Mouse (Mus musculus): ENCODE data around the gene Tspan8.

DNA sequence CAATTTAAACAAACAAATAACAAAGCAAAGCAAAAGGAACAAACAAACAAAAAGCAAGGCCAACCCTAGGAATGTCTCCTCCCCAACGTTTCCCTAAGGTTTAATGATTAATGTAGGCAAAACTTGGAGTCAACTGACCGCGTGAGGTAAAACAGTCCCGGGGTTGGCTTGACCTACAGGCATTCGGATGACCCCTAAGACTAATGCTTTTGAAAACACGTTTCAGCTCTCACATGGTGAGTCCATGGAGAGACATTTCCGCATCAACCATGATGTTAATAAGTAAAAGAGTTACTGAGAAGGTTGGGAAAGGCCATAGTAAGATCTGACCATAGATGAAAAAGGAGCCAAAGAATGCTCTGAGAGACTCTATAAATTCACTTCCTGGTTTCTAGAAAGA lies 7.5 kb upstream of the Tspan8 start:
- TF ChIP-seq CTCF (IDR thresholded peaks at IDR 0.05; ENCODE audit: borderline replicate concordance, insufficient read depth, low read depth, low read length) (no peak), POLR2A (IDR thresholded peaks at IDR 0.05; ENCODE audit: borderline replicate concordance, insufficient read depth, low read length) (no peak)

All from cerebellum, adult 2 months (tissue).